Mouse (Mus musculus): ENCODE data around the gene 9030612E09Rik.

DNA sequence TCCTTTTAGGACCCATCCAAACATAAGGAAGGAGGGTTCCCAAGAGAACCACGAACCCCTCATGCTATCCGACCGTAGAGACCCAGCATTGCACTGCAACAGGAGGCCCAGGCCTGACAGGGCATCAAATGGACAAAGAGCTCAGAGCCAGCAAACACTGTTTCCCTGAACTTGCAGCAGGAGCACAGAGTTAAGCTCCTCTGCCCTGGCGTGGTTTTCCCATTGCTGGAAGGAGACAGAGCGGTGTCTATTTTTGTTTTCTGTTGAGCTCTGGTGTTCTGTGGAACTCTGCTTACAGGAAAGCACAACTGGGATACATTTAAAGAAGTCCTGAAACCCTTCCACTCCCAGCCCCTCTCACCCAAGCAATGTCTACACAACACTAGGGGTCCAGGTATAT, 15.2 kb upstream of the 9030612E09Rik start:
- no peak for TF ChIP-seq CTCF (IDR thresholded peaks at IDR 0.05; ENCODE audit: extremely low read depth, insufficient read length, insufficient replicate concordance, low read depth, low read length)
- no peak for TF ChIP-seq POLR2A (IDR thresholded peaks at IDR 0.05; ENCODE audit: low read depth, low read length)

Measured in small intestine, adult 2 months (tissue).